Mouse (Mus musculus) heart, embryonic 16.5 days (tissue): ENCODE data around the gene Best3. TPM values are rescaled to one million over a fixed set of nuclear protein-coding genes. Genes with fewer than 3 reads are reported as not detected.

Source experiments
- ATAC-seq: fragments of 200-750 bp; cut with Nextera tagmentation; replicated peaks from 2 replicates; pipeline ENCODE4 v1.8.0; 2017; ENCODE audit warnings: moderate number of reproducible peaks; ENCODE audit not compliant: insufficient read depth, low FRiP score; ENCODE audit errors: extremely low read depth
- H3K27ac ChIP-seq: fragments of 300-500 bp; sonication (generic); 2 replicates; pipeline ENCODE4 v1.5.1; 2014; ENCODE audit warnings: mild to moderate bottlenecking, low read length, control low read depth, moderate library complexity
- H3K27me3 ChIP-seq: fragments of 300-500 bp; sonication (generic); 2 replicates; pipeline ENCODE4 v1.6.1; 2014; ENCODE audit warnings: low read length, mixed read lengths; ENCODE audit not compliant: control insufficient read depth, insufficient read depth
- H3K36me3 ChIP-seq: fragments of 300-500 bp; sonication (generic); 2 replicates; pipeline ENCODE4 v1.6.1; 2014; ENCODE audit not compliant: control insufficient read depth, insufficient read depth
- H3K4me1 ChIP-seq: fragments of 300-500 bp; sonication (generic); 2 replicates; pipeline ENCODE4 v1.6.1; 2014; ENCODE audit warnings: low read length, mixed read lengths; ENCODE audit not compliant: control insufficient read depth, insufficient read depth
- H3K4me2 ChIP-seq: fragments of 300-500 bp; sonication (generic); 2 replicates; pipeline ENCODE4 v1.6.1; 2014; ENCODE audit warnings: low read depth, mild to moderate bottlenecking, control low read depth, low read length
- H3K4me3 ChIP-seq: fragments of 300-500 bp; sonication (generic); 2 replicates; pipeline ENCODE4 v1.5.1; 2014; ENCODE audit warnings: mild to moderate bottlenecking, control low read depth, low read length
- H3K9ac ChIP-seq: fragments of 300-500 bp; sonication (generic); 2 replicates; pipeline ENCODE4 v1.6.1; 2014; ENCODE audit warnings: low read length, control low read depth
- H3K9me3 ChIP-seq: fragments of 300-500 bp; sonication (generic); replicated peaks from 2 replicates; pipeline ENCODE4 v1.6.1; 2016; ENCODE audit warnings: low read length; ENCODE audit not compliant: control insufficient read depth
- WGBS: fragments of 180-500 bp; shearing (Covaris S2); extraction: QIAGEN DNeasy Blood & Tissue Kit; methylation state at CpG from one replicate; pipeline ENCODE4 v1.1.7; 2014; 5-methylcytosine and 5-hydroxymethylcytosine counted together
- polyA plus RNA-seq: library from polyadenylated mRNA; unstranded; fragments of >200 nt; fragmentation: Nextera tagmentation; extraction: Ambion mirVana; gene quantifications from 2 replicates; pipeline ENCODE4 v1.2.1, GENCODE M21; 2015

The Best3 gene
- polyA plus RNA-seq, 1 experiment from 2014 or later = 0.83 TPM

GRCm38 (mm10) chr10:117062894-117063253 is 76.8 kb downstream of the Best3 start:
- peak overlapping the region; percentile 76 for H3K4me2 ChIP-seq
- no peaks in the 10 kb centered on the region for H3K9me3 ChIP-seq
- H3K36me3 ChIP-seq = peaks cover 26% of the 10 kb centered on the region
- no peak for ATAC-seq
- H3K27ac ChIP-seq = peak overlapping the region; percentile 77
- no peaks in the 10 kb centered on the region for H3K27me3 ChIP-seq
- peak overlapping the region; percentile 87 for H3K4me3 ChIP-seq
- H3K4me1 ChIP-seq = peaks cover 10% of the 10 kb centered on the region
- H3K9ac ChIP-seq = peak overlapping the region; percentile 85
- WGBS = 2% methylated on average over 15 of the region's 15 CpGs

- WGBS = under 1% methylated on average over 67 of the region's 68 CpGs
- Histone ChIP-seq H3K4me1 (peaks cover 10% of the 10 kb centered on the region), H3K4me3 (peak within 1 kb of the TSS; percentile 87), H3K9ac (peak within 1 kb of the TSS; percentile 85), H3K27ac (peak within 1 kb of the TSS; percentile 86), H3K9me3 (no peaks in the 10 kb centered on the region), H3K4me2 (peak within 1 kb of the TSS; percentile 76), H3K27me3 (no peaks in the 10 kb centered on the region), H3K36me3 (peaks cover 24% of the 10 kb centered on the region)
- ATAC-seq = peak; percentile 97
Observed at GRCm38 (mm10) chr10:117063254-117064021, 77.3 kb downstream of the Best3 start, which contains the start of gene Cct2. TSS of gene Cct2 (minus strand) at chr10:117063814.

- peaks cover 27% of the 10 kb centered on the region for H3K36me3 ChIP-seq
- peak overlapping the region; percentile 87 for H3K4me3 ChIP-seq
- H3K4me2 ChIP-seq = peak overlapping the region; percentile 72
- H3K27ac ChIP-seq = peak overlapping the region; percentile 86
- H3K27me3 ChIP-seq = no peaks in the 10 kb centered on the region
- H3K9me3 ChIP-seq = no peaks in the 10 kb centered on the region
- peak overlapping the region; percentile 68 for H3K9ac ChIP-seq
- H3K4me1 ChIP-seq = peaks cover 10% of the 10 kb centered on the region
- 9% methylated on average over 7 of the region's 7 CpGs for WGBS
- ATAC-seq = no peak
Observed at GRCm38 (mm10) chr10:117064076-117064475, 78.0 kb downstream of the Best3 start.

- H3K9ac ChIP-seq = no peak overlapping the region
- 78% methylated on average over 3 of the region's 3 CpGs for WGBS
- H3K27me3 ChIP-seq = no peaks in the 10 kb centered on the region
- no peak overlapping the region for H3K27ac ChIP-seq
- H3K4me1 ChIP-seq = peaks cover 15% of the 10 kb centered on the region
- no peak overlapping the region for H3K4me2 ChIP-seq
- no peaks in the 10 kb centered on the region for H3K9me3 ChIP-seq
- ATAC-seq = no peak
- H3K4me3 ChIP-seq = no peak overlapping the region
- peaks cover 32% of the 10 kb centered on the region for H3K36me3 ChIP-seq
Observed at GRCm38 (mm10) chr10:117069109-117069508, 83.0 kb downstream of the Best3 start.

GRCm38 (mm10) chr10:117072191-117072888 is 86.2 kb downstream of the Best3 start:
- Histone ChIP-seq H3K27me3 (no peaks in the 10 kb centered on the region), H3K27ac (no peak overlapping the region), H3K9ac (no peak overlapping the region), H3K4me2 (no peak overlapping the region), H3K9me3 (no peaks in the 10 kb centered on the region), H3K4me3 (no peak overlapping the region), H3K4me1 (peaks cover 8% of the 10 kb centered on the region), H3K36me3 (peaks cover 41% of the 10 kb centered on the region)
- WGBS = 72% methylated on average over 18 of the region's 18 CpGs
- no peak; the same call in 1 of the 2 replicates for ATAC-seq

GRCm38 (mm10) chr10:117073176-117073575 is 87.1 kb downstream of the Best3 start:
- 52% methylated on average over 7 of the region's 7 CpGs for WGBS
- H3K4me2 ChIP-seq = no peak overlapping the region
- H3K36me3 ChIP-seq = peaks cover 41% of the 10 kb centered on the region
- H3K4me3 ChIP-seq = no peak overlapping the region
- peaks cover 8% of the 10 kb centered on the region for H3K4me1 ChIP-seq
- H3K27ac ChIP-seq = no peak overlapping the region
- H3K27me3 ChIP-seq = no peaks in the 10 kb centered on the region
- no peaks in the 10 kb centered on the region for H3K9me3 ChIP-seq
- H3K9ac ChIP-seq = no peak overlapping the region
- no peak for ATAC-seq

Other genes starting within 250 kb of the Best3 start
- gene Myrfl, start 89.4 kb upstream of the Best3 start, polyA plus RNA-seq = 0.24 and 0.55 TPM in 2 replicates
- 76.2 and 77.2 TPM in 2 replicates for gene Rab3ip, start 35.5 kb upstream of the Best3 start, polyA plus RNA-seq
- not detected in 2 replicates for gene Gm10271, start 13.7 kb upstream of the Best3 start, polyA plus RNA-seq
- gene Lrrc10, start 59.0 kb downstream of the Best3 start, polyA plus RNA-seq = 60.4 and 62.1 TPM in 2 replicates
- gene Cct2, start 77.5 kb downstream of the Best3 start, polyA plus RNA-seq = 167 and 185 TPM in 2 replicates
- 16.1 and 17.5 TPM in 2 replicates for gene Frs2, start 162.2 kb downstream of the Best3 start, polyA plus RNA-seq
- 40.8 and 54.8 TPM in 2 replicates for gene Yeats4, start 238.2 kb downstream of the Best3 start, polyA plus RNA-seq